Mouse (Mus musculus): ENCODE results near the gene Ttll13. TPM values are rescaled to one million over a fixed set of nuclear protein-coding genes. Genes with fewer than 3 reads are reported as not detected.

Ttll13 gene
- polyA plus RNA-seq, 1 experiment from 2014 or later, result 2.5 TPM

DNA sequence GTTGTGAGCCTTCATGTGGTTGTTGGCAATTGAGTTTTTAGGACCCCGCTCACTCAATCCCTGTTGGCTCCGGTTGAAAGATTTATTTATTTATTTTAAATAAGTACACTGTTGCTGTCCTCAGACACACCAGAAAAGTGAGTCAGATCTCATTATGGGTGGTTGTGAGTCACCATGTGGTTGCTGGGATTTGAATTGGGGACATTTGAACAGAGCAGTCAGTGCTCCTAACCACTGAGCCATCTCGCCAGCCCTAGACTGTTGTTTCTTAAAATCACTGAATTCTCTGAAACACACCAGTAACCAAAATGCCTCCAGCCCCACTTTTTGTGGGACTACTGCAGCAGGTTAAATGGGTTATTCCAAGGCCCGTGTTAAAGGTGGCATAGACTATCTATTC, 52.6 kb downstream of the Ttll13 start:
- Histone ChIP-seq H3K27me3 (no peaks in the 10 kb centered on the region), H3K9me3 (no peaks in the 10 kb centered on the region), H3K27ac (replicated peaks) (no peak overlapping the region), H3K9ac (no peak overlapping the region), H3K4me3 (no peak overlapping the region), H3K36me3 (no peaks in the 10 kb centered on the region), H3K4me1 (replicated peaks) (peaks cover 4% of the 10 kb centered on the region; the same call in 1 of the 2 replicates), H3K4me2 (no peak overlapping the region)
- ATAC-seq (ENCODE audit: low FRiP score, low read depth), result no peak
- WGBS, result 93% methylated on average over 4 of the region's 4 CpGs

DNA sequence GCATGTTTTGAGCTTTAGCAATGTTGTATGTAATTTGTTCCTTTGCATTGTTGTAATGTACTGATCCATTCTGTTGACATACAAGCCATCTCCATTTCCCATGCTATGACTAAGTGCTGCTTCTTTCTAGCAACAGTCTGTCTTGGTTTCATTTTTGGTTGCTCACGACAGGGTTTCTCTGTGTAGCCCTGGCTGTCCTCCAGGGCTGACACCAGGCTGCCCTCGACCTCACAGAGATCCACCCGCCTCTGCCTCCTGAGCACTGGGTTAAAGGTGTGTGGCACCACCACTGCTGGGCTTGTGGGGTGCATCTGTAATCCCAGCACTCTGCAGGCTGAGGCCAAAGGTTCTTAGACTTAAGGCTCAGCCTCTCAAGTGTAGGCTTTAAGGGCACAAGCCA, 53.4 kb downstream of the Ttll13 start:
- no peaks in the 10 kb centered on the region for H3K36me3 ChIP-seq
- H3K4me1 ChIP-seq (replicated peaks), result peaks cover 4% of the 10 kb centered on the region; the same call in 1 of the 2 replicates
- H3K4me3 ChIP-seq, result no peak overlapping the region
- no peak overlapping the region; the same call in 1 of the 2 replicates for H3K27ac ChIP-seq (replicated peaks)
- no peak overlapping the region for H3K9ac ChIP-seq
- no peaks in the 10 kb centered on the region for H3K27me3 ChIP-seq
- ATAC-seq (ENCODE audit: low FRiP score, low read depth), result no peak
- WGBS, result 89% methylated on average over 3 of the region's 3 CpGs
- H3K9me3 ChIP-seq, result no peaks in the 10 kb centered on the region
- no peak overlapping the region for H3K4me2 ChIP-seq

DNA sequence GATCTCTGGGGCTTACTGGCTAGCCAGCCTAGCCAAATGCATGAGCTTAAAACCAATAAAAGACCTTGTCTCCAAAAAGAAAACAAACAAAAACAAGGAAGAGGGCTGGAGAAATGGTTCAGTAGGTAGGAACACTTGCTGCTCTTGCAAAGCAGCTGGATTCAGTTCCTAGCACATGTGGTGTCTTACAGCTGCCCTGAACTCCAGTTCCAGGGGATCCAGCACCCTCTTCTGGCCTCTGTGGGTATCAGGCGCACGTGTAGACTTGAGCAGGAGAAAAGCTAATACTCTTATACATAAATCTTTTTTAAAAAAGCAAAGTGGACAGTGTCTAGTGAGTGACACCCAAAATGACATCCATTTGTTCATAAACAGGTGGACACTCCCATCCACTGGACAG, 55.3 kb downstream of the Ttll13 start:
- no peaks in the 10 kb centered on the region for H3K36me3 ChIP-seq
- H3K9me3 ChIP-seq, result no peaks in the 10 kb centered on the region
- H3K27ac ChIP-seq (replicated peaks), result no peak overlapping the region
- H3K9ac ChIP-seq, result no peak overlapping the region
- H3K4me2 ChIP-seq, result no peak overlapping the region
- no peak overlapping the region for H3K4me3 ChIP-seq
- no peaks in the 10 kb centered on the region; the same call in 1 of the 2 replicates for H3K4me1 ChIP-seq (replicated peaks)
- ATAC-seq (ENCODE audit: low FRiP score, low read depth), result no peak
- 88% methylated on average over 2 of the region's 2 CpGs for WGBS
- H3K27me3 ChIP-seq, result no peaks in the 10 kb centered on the region

DNA sequence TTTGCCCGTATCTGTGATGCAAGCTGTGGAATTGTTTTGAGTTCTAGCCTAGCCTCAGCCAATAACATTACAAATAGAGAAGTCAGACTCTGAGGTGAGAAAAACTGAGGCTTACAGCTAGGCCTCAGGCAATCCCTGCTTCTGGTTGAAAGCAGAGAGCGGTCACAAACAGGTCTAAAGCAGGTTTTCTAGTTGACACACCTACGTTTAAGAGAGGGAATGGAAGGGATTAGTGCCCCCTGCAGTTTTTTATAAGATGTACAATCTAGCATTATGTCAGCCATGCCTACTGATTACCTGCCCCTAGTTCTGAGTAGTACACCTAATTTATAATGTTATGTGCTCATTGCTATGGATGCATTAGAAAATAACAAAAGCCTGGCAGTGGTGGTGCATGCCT, 61.6 kb downstream of the Ttll13 start:
- no peak for ATAC-seq (ENCODE audit: low FRiP score, low read depth)

More for the DNA sequence above, 61.6 kb downstream of the Ttll13 start:
- Histone ChIP-seq H3K4me1 (replicated peaks) (no peaks in the 10 kb centered on the region), H3K4me3 (no peak overlapping the region), H3K9me3 (no peaks in the 10 kb centered on the region), H3K27ac (replicated peaks) (no peak overlapping the region), H3K27me3 (no peaks in the 10 kb centered on the region), H3K36me3 (peaks cover 4% of the 10 kb centered on the region; the same call in 1 of the 2 replicates), H3K9ac (no peak overlapping the region), H3K4me2 (no peak overlapping the region)
- WGBS, result 84% methylated on average over 3 of the region's 3 CpGs

Other genes starting within 250 kb of the Ttll13 start
- 16.3 and 17.2 TPM in 2 replicates for gene Zfp710, start 221.6 kb upstream of the Ttll13 start, polyA plus RNA-seq (2015; fragmentation: Nextera tagmentation; extraction: Ambion mirVana)
- 215 and 225 TPM in 2 replicates for gene Idh2, start 131.0 kb upstream of the Ttll13 start, polyA plus RNA-seq (2015; fragmentation: Nextera tagmentation; extraction: Ambion mirVana)
- 22.7 and 25.7 TPM in 2 replicates for gene Sema4b, start 59.5 kb upstream of the Ttll13 start, polyA plus RNA-seq (2015; fragmentation: Nextera tagmentation; extraction: Ambion mirVana)
- 36.4 and 38.3 TPM in 2 replicates for gene Cib1, start 13.6 kb upstream of the Ttll13 start, polyA plus RNA-seq (2015; fragmentation: Nextera tagmentation; extraction: Ambion mirVana)
- gene Gdpgp1, start 13.5 kb upstream of the Ttll13 start, polyA plus RNA-seq (2015; fragmentation: Nextera tagmentation; extraction: Ambion mirVana), result 4.5 and 4.6 TPM in 2 replicates
- 65.2 and 73.8 TPM in 2 replicates for gene Ngrn, start 14.8 kb downstream of the Ttll13 start, polyA plus RNA-seq (2015; fragmentation: Nextera tagmentation; extraction: Ambion mirVana)
- gene Vps33b, start 23.3 kb downstream of the Ttll13 start, polyA plus RNA-seq (2015; fragmentation: Nextera tagmentation; extraction: Ambion mirVana), result 23.9 and 32.1 TPM in 2 replicates
- 42.0 and 51.8 TPM in 2 replicates for gene Prc1, start 48.1 kb downstream of the Ttll13 start, polyA plus RNA-seq (2015; fragmentation: Nextera tagmentation; extraction: Ambion mirVana)
- 13.8 and 14.4 TPM in 2 replicates for gene Rccd1, start 78.1 kb downstream of the Ttll13 start, polyA plus RNA-seq (2015; fragmentation: Nextera tagmentation; extraction: Ambion mirVana)
- 56.1 and 61.2 TPM in 2 replicates for gene Unc45a, start 94.6 kb downstream of the Ttll13 start, polyA plus RNA-seq (2015; fragmentation: Nextera tagmentation; extraction: Ambion mirVana)
- 21.9 and 22.7 TPM in 2 replicates for gene Hddc3, start 96.7 kb downstream of the Ttll13 start, polyA plus RNA-seq (2015; fragmentation: Nextera tagmentation; extraction: Ambion mirVana)
- gene Man2a2, start 125.0 kb downstream of the Ttll13 start, polyA plus RNA-seq (2015; fragmentation: Nextera tagmentation; extraction: Ambion mirVana), result 26.5 and 27.2 TPM in 2 replicates
- 3.7 and 5.0 TPM in 2 replicates for gene Fes, start 141.6 kb downstream of the Ttll13 start, polyA plus RNA-seq (2015; fragmentation: Nextera tagmentation; extraction: Ambion mirVana)
- 5.9 and 6.4 TPM in 2 replicates for gene Furin, start 159.1 kb downstream of the Ttll13 start, polyA plus RNA-seq (2015; fragmentation: Nextera tagmentation; extraction: Ambion mirVana)